9 mouse cellular contexts compared by ENCODE assay signal in genomic region chr7:112919845-112920244, GRCm38 (mm10). TPM values are rescaled to one million over a fixed set of nuclear protein-coding genes. Genes with fewer than 3 reads are reported as not detected.
DNase-seq lines count a peak whose midpoint lies in the region; ATAC-seq and TF ChIP-seq lines count a peak whose summit lies in the region.
"Had no signal": no experiment of that assay in that cellular context is flagged by ENCODE, and none has a peak within 500 bp of the region (broad histone marks: within the 10 kb centered on the region; RNA-seq: fewer than 3 reads in every experiment).

No protein-coding gene starts in this region.

- no peak overlapping the region for H3K4me2 ChIP-seq in intestine, embryonic 14.5 days (ENCODE audit: low read length)
- H3K4me2 ChIP-seq in intestine, embryonic 15.5 days (replicated peaks), result no peak overlapping the region
- H3K4me2 ChIP-seq: liver, embryonic 15.5 days had no signal

- H3K27ac ChIP-seq in intestine, embryonic 14.5 days (ENCODE audit: low read depth), result no peak overlapping the region
- no peak overlapping the region for H3K27ac ChIP-seq in intestine, embryonic 15.5 days
- no peak overlapping the region for H3K27ac ChIP-seq in cerebellum, adult 2 months (ENCODE audit: insufficient read depth, low read length)
- H3K27ac ChIP-seq: liver, embryonic 15.5 days had no signal

- TF ChIP-seq CTCF in cerebellum, adult 2 months (IDR thresholded peaks at IDR 0.05; ENCODE audit: borderline replicate concordance, insufficient read depth, low read depth, low read length), result peak; percentile 79

- no peaks in the 10 kb centered on the region for H3K9me3 ChIP-seq in intestine, embryonic 14.5 days (ENCODE audit: control insufficient read depth, low read length)
- H3K9me3 ChIP-seq in intestine, embryonic 15.5 days, result no peaks in the 10 kb centered on the region
- H3K9me3 ChIP-seq: liver, embryonic 15.5 days had no signal

- no peaks in the 10 kb centered on the region for H3K4me1 ChIP-seq in intestine, embryonic 14.5 days (replicated peaks; ENCODE audit: control insufficient read depth, insufficient read depth, low read length)
- H3K4me1 ChIP-seq in intestine, embryonic 15.5 days (replicated peaks), result 0 out of 2 replicates have a peak, but pooled peaks cover 5% of the 10 kb centered on the region
- peaks cover 4% of the 10 kb centered on the region; the same call in 1 of the 2 replicates for H3K4me1 ChIP-seq in cerebellum, adult 2 months (ENCODE audit: control insufficient read depth, insufficient read depth, low read length)
- H3K4me1 ChIP-seq: liver, embryonic 15.5 days had no signal

- no peak overlapping the region for H3K9ac ChIP-seq in intestine, embryonic 14.5 days (ENCODE audit: low read length)
- no peak overlapping the region for H3K9ac ChIP-seq in intestine, embryonic 15.5 days
- H3K9ac ChIP-seq: liver, embryonic 15.5 days had no signal

- H3K36me3 ChIP-seq in intestine, embryonic 14.5 days (ENCODE audit: control insufficient read depth, insufficient read depth, low read length), result no peaks in the 10 kb centered on the region
- no peaks in the 10 kb centered on the region for H3K36me3 ChIP-seq in intestine, embryonic 15.5 days
- H3K36me3 ChIP-seq: liver, embryonic 15.5 days had no signal

- 2% methylated on average over 4 of the region's 4 CpGs for WGBS in intestine, embryonic 14.5 days
- WGBS in intestine, embryonic 15.5 days, result 2% methylated on average over 4 of the region's 4 CpGs
- WGBS in cerebellum, adult 2 months, result 0% methylated on average over 4 of the region's 4 CpGs

- ATAC-seq in intestine, embryonic 14.5 days (replicated peaks; ENCODE audit: low FRiP score, low TSS enrichment, low read depth), result no peak
- no peak for ATAC-seq in intestine, embryonic 15.5 days

- no peak for TF ChIP-seq POLR2A in cerebellum, adult 2 months (IDR thresholded peaks at IDR 0.05; ENCODE audit: borderline replicate concordance, insufficient read depth, low read length)

- no peaks in the 10 kb centered on the region for H3K27me3 ChIP-seq in intestine, embryonic 14.5 days (replicated peaks; ENCODE audit: control insufficient read depth, insufficient read depth, low read length)
- H3K27me3 ChIP-seq in intestine, embryonic 15.5 days (replicated peaks), result no peaks in the 10 kb centered on the region
- no peaks in the 10 kb centered on the region for H3K27me3 ChIP-seq in cerebellum, adult 2 months (ENCODE audit: control insufficient read depth, insufficient read depth, low read length)
- H3K27me3 ChIP-seq: liver, embryonic 15.5 days had no signal

- H3K4me3 ChIP-seq in intestine, embryonic 14.5 days (ENCODE audit: low read depth, low read length), result no peak overlapping the region
- no peak overlapping the region for H3K4me3 ChIP-seq in intestine, embryonic 15.5 days (replicated peaks)
- no peak overlapping the region for H3K4me3 ChIP-seq in cerebellum, adult 2 months (replicated peaks; ENCODE audit: insufficient read depth, low read depth, low read length)
- H3K4me3 ChIP-seq: liver, embryonic 15.5 days had no signal

- peak; percentile 75 for DNase-seq in intestine, embryonic 14.5 days (ENCODE audit: low spot score)
- peak; percentile 82 for DNase-seq in MN1 (ENCODE audit: low spot score)
- peak; percentile 64 to 68 for DNase-seq in cerebellum, adult 2 months
- peak; percentile 26 to 72 for DNase-seq in frontal cortex, adult 2 months (ENCODE audit: extremely low spot score in 1 of 2, low spot score in 1 of 2)
- peak; percentile 62 to 71 for DNase-seq in layer of hippocampus, postnatal 10 days (ENCODE audit: low spot score in 2 of 2)
- DNase-seq in mesoderm, embryonic 11.5 days (ENCODE audit: low read depth, low spot score), result peak; percentile 74
- peak; percentile 44 for DNase-seq in thymus, postnatal 0 days (ENCODE audit: low spot score)

RNA-seq across cellular contexts. Expression of gene Rassf10, which starts 33.9 kb away (rescaled TPM):
- polyA plus RNA-seq in intestine, embryonic 14.5 days (2014; fragmentation: Nextera tagmentation; extraction: Ambion mirVana), result 2.4 and 2.7 TPM in 2 replicates
- polyA plus RNA-seq in intestine, embryonic 15.5 days (2015; fragmentation: Nextera tagmentation; extraction: Ambion mirVana), result 2.5 and 2.6 TPM in 2 replicates
- 0.70 and 0.73 TPM in 2 replicates for polyA plus RNA-seq in cerebellum, adult 2 months (2012; rRNA removed)
- 1.5 and 1.7 TPM in 2 replicates for polyA plus RNA-seq in frontal cortex, adult 2 months (2012; rRNA removed)
- total RNA-seq in layer of hippocampus, postnatal 10 days (2021), result 1 to 10 TPM; 2.4 to 3.4 TPM
- 0.92 and 1.0 TPM in 2 replicates for polyA plus RNA-seq in thymus, postnatal 0 days (2015; fragmentation: Nextera tagmentation; extraction: Ambion mirVana)
